ENCODE assay signal across 14 mouse cellular contexts in genomic region chr3:154297499-154297898, GRCm38 (mm10). TPM values are rescaled to one million over a fixed set of nuclear protein-coding genes. Genes with fewer than 3 reads are reported as not detected.
DNase-seq lines count a peak whose midpoint lies in the region; ATAC-seq and TF ChIP-seq lines count a peak whose summit lies in the region.
"Had no signal": no experiment of that assay in that cellular context is flagged by ENCODE, and none has a peak within 500 bp of the region (broad histone marks: within the 10 kb centered on the region; RNA-seq: fewer than 3 reads in every experiment).

No protein-coding gene starts in this region.

- no peak for ATAC-seq in hindbrain, postnatal 0 days
- no peak for ATAC-seq in hindbrain, embryonic 11.5 days (ENCODE audit: low FRiP score)
- ATAC-seq in liver, embryonic 11.5 days (replicated peaks; ENCODE audit: low FRiP score) = peak; percentile 82
- ATAC-seq: intestine, postnatal 0 days had no signal

- H3K4me1 ChIP-seq in hindbrain, postnatal 0 days (ENCODE audit: insufficient read depth, low read length) = no peaks in the 10 kb centered on the region
- H3K4me1 ChIP-seq in hindbrain, embryonic 11.5 days (replicated peaks; ENCODE audit: control insufficient read depth, insufficient read depth, low read length) = no peaks in the 10 kb centered on the region
- H3K4me1 ChIP-seq in liver, embryonic 11.5 days (replicated peaks; ENCODE audit: control insufficient read depth, insufficient read depth, low read length) = peaks cover 2% of the 10 kb centered on the region; the same call in 1 of the 2 replicates
- H3K4me1 ChIP-seq: lung, embryonic 15.5 days had no signal

- H3K4me2 ChIP-seq in hindbrain, postnatal 0 days (ENCODE audit: low read depth, low read length) = no peak overlapping the region
- H3K4me2 ChIP-seq in hindbrain, embryonic 11.5 days (replicated peaks; ENCODE audit: low read depth, low read length) = no peak overlapping the region
- no peak overlapping the region for H3K4me2 ChIP-seq in liver, embryonic 11.5 days
- H3K4me2 ChIP-seq: lung, embryonic 15.5 days had no signal

- no peak overlapping the region for H3K4me3 ChIP-seq in hindbrain, postnatal 0 days (ENCODE audit: low read length)
- H3K4me3 ChIP-seq in hindbrain, embryonic 11.5 days (ENCODE audit: low read depth, low read length) = no peak overlapping the region
- H3K4me3 ChIP-seq in liver, embryonic 11.5 days (ENCODE audit: low read depth, low read length) = no peak overlapping the region
- H3K4me3 ChIP-seq: erythroblast, embryonic 14.5 days; lung, embryonic 15.5 days had no signal

- H3K9ac ChIP-seq in hindbrain, postnatal 0 days (replicated peaks; ENCODE audit: low read length) = no peak overlapping the region
- no peak overlapping the region for H3K9ac ChIP-seq in hindbrain, embryonic 11.5 days (ENCODE audit: low read depth, low read length)
- no peak overlapping the region for H3K9ac ChIP-seq in liver, embryonic 11.5 days (ENCODE audit: low read depth, low read length)
- H3K9ac ChIP-seq: lung, embryonic 15.5 days had no signal

- 56% methylated on average over 6 of the region's 6 CpGs for WGBS in hindbrain, postnatal 0 days
- 68% methylated on average over 6 of the region's 6 CpGs for WGBS in hindbrain, embryonic 11.5 days
- WGBS in liver, embryonic 11.5 days = 38% methylated on average over 6 of the region's 6 CpGs

- H3K36me3 ChIP-seq in hindbrain, postnatal 0 days (ENCODE audit: insufficient read depth, low read length) = no peaks in the 10 kb centered on the region
- no peaks in the 10 kb centered on the region for H3K36me3 ChIP-seq in hindbrain, embryonic 11.5 days (ENCODE audit: control insufficient read depth, insufficient read depth, low read length)
- H3K36me3 ChIP-seq in liver, embryonic 11.5 days (ENCODE audit: control insufficient read depth, insufficient read depth, low read length) = no peaks in the 10 kb centered on the region
- H3K36me3 ChIP-seq: lung, embryonic 15.5 days had no signal

- H3K27ac ChIP-seq in hindbrain, postnatal 0 days = no peak overlapping the region
- no peak overlapping the region for H3K27ac ChIP-seq in hindbrain, embryonic 11.5 days (ENCODE audit: low read depth, low read length)
- H3K27ac ChIP-seq in liver, embryonic 11.5 days (ENCODE audit: low read depth, low read length) = no peak overlapping the region
- H3K27ac ChIP-seq: lung, embryonic 15.5 days had no signal

- peak; percentile 29 for DNase-seq in hindbrain, postnatal 0 days (ENCODE audit: low spot score)
- DNase-seq in hindbrain, embryonic 11.5 days (ENCODE audit: low spot score) = no peak
- DNase-seq in MEL-GATA-1-ER (ENCODE audit: extremely low read depth, low read depth) = peak; percentile 80
- peak; percentile 43 for DNase-seq in adrenal gland, postnatal 14 days
- DNase-seq in liver, embryonic 11.5 days (ENCODE audit: low spot score) = no peak
- DNase-seq in kidney, postnatal 25 days = no peak
- DNase-seq in cerebellum, postnatal 4 days (ENCODE audit: low spot score in 2 of 2) = no peak
- DNase-seq: cerebellum, postnatal 36 days; gastrocnemius, postnatal 14 days had no signal

- no peaks in the 10 kb centered on the region for H3K9me3 ChIP-seq in hindbrain, postnatal 0 days (ENCODE audit: low read length)
- no peaks in the 10 kb centered on the region for H3K9me3 ChIP-seq in hindbrain, embryonic 11.5 days (ENCODE audit: control insufficient read depth, low read length)
- H3K9me3 ChIP-seq in liver, embryonic 11.5 days (ENCODE audit: control insufficient read depth, low read length) = no peaks in the 10 kb centered on the region
- H3K9me3 ChIP-seq: lung, embryonic 15.5 days had no signal

- no peaks in the 10 kb centered on the region for H3K27me3 ChIP-seq in hindbrain, postnatal 0 days (ENCODE audit: insufficient read depth, low read length)
- H3K27me3 ChIP-seq in hindbrain, embryonic 11.5 days (ENCODE audit: control insufficient read depth, insufficient read depth, low read length) = no peaks in the 10 kb centered on the region
- no peaks in the 10 kb centered on the region for H3K27me3 ChIP-seq in liver, embryonic 11.5 days (replicated peaks; ENCODE audit: control insufficient read depth, insufficient read depth, low read length)

- no peak for TF ChIP-seq CTCF in hindbrain, postnatal 0 days (IDR thresholded peaks at IDR 0.05; ENCODE audit: low read depth)

RNA-seq across cellular contexts. Expression of gene Lhx8, which starts 33.0 kb away (rescaled TPM):
- not detected in 2 replicates for total RNA-seq in hindbrain, postnatal 0 days (2014; rRNA removed)
- polyA plus RNA-seq in hindbrain, postnatal 0 days (2015; fragmentation: Nextera tagmentation; extraction: Ambion mirVana) = 0.20 and 0.21 TPM in 2 replicates
- polyA plus RNA-seq in hindbrain, embryonic 11.5 days (2014; fragmentation: Nextera tagmentation; extraction: Ambion mirVana) = 1.2 and 2.7 TPM in 2 replicates
- 0.63 and 2.0 TPM in 2 replicates for total RNA-seq in adrenal gland, postnatal 14 days (2021)
- 0.10 and 0.78 TPM in 2 replicates for polyA plus RNA-seq in liver, embryonic 11.5 days (2014; fragmentation: Nextera tagmentation; extraction: Ambion mirVana)
- polyA plus RNA-seq: erythroblast, embryonic 14.5 days; heart, postnatal 0 days; intestine, postnatal 0 days; stomach, embryonic 14.5 days had no signal

Comparison
In these comparisons a context has a peak if more than half of its experiments do, and no peak if none do; other contexts are left out.
1. DNase-seq: peak in hindbrain, postnatal 0 days (single experiment), MEL-GATA-1-ER (single experiment) and adrenal gland, postnatal 14 days (single experiment); none in hindbrain, embryonic 11.5 days (single experiment), liver, embryonic 11.5 days (single experiment), kidney, postnatal 25 days (0 of 2) and cerebellum, postnatal 4 days (0 of 2).